Mouse (Mus musculus) megakaryocyte, adult 5-6 weeks (primary cell): ENCODE measurements around the gene Txndc5. TPM values are rescaled to one million over a fixed set of nuclear protein-coding genes. Genes with fewer than 3 reads are reported as not detected.

Experiments used
- ATAC-seq: 2 replicates; pipeline ENCODE4 v1.8.0; 2016; ENCODE audit warnings: mild to moderate bottlenecking, inconsistent platforms; ENCODE audit not compliant: poor library complexity, severe bottlenecking
- total RNA-seq, 2 experiments: library from RNA; stranded (forward) in 1 of 2; stranded (reverse) in 1 of 2; fragments of 153-499, 151-499 nt in 1 of 2; fragments of 221-1000, 200-1000 nt in 1 of 2; gene quantifications; 2 replicates each; pipeline versions ENCODE4 v1.2.3 to v1.2.4; 2015 to 2017

Gene Txndc5
- total RNA-seq, 2 experiments from 2014 or later: 96.8 to 101 TPM

DNA sequence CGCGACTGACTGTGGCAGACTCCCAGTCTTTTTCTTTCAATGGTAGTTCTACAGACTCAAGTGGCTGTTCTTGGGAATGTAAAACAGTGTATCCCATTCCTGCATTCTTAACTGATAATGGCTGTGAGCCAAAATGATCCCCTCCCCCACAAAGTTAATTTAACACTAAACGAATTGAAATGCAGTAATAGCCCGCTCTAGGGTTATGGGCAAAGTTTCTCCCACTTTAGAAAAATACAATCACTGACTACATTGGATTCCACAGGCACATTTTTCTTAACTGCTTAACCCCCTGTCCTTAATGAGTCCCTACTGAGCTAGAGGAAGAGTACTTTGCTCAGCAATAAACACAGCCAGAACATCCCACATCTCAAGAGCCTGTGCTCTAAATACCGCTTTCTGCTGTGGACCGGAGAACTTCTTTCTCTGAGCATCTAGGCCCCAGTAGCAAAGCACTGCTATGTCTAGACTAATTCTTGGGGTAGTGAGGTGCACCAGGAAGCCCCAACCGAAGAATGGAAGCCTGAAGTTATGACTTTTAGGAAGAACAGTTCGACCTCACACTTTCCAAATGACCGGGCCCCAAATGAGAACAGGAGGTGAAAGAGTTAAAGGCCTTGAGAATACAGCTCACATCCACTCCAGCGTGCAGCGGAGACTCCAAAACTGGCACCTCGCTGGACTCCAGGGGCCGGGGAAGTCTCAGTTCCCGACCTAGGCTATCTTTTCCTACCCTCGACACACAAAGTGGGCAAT, 1.4 kb downstream of the Txndc5 start:
- ATAC-seq: peak; percentile 10; the same call in 1 of the 2 replicates

DNA sequence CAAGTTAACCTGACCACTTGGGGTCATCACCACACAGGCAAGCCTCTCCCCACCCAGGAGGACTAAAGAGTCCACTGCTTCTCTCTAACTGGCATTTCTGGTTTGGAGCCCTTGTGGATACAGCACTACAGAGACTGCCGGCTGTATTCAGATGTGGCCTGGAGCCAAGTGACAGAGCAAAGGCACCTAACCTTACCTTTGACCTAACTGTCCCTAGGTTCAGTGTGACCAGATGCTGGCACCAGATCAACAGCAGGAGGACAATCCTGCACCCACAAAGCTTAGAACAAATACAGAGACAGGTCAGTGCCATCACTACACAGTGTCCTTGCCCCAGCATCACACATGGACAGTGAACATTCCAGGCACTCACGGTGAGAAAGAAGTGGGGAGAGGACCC, 2.5 kb downstream of the Txndc5 start:
- no peak for ATAC-seq

DNA sequence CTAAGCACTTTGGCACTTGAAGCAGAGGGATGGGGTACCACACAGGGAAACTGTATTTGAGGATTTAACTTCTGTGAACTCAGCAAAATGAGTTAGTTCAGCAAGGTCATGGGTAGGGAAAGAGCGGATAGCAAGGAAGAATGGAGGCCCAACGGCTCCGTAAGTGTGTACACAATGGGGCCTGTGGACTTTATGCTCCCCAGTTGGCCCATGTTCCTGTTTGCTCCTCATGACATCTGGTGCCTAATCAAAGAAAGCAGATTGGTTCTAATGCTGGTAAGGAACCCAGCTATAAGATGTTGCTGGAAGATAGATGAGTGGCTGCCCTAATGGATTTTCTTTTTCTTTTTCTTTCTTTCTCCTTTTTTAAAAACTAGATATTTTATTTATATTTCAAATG, 3.4 kb downstream of the Txndc5 start:
- no peak for ATAC-seq

DNA sequence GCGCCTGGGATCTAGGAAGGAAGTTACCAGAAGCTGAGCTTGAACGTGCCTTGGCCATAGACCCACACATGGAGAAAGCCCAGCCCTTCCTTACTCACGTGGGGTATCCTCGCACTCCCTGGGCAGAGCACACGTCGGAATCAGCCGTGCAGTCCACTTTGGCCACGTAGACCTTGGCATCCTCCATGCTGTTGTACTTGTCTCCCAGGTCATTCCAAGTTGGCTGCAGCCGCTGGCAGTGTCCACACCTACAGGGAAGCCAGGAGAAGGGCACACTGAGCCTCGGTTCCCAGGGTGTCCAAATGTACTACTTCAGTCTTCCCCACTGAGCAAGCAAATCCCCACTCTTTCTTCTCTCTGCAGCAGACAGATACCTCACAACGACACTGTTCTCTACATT, 5.4 kb downstream of the Txndc5 start:
- ATAC-seq: no peak

DNA sequence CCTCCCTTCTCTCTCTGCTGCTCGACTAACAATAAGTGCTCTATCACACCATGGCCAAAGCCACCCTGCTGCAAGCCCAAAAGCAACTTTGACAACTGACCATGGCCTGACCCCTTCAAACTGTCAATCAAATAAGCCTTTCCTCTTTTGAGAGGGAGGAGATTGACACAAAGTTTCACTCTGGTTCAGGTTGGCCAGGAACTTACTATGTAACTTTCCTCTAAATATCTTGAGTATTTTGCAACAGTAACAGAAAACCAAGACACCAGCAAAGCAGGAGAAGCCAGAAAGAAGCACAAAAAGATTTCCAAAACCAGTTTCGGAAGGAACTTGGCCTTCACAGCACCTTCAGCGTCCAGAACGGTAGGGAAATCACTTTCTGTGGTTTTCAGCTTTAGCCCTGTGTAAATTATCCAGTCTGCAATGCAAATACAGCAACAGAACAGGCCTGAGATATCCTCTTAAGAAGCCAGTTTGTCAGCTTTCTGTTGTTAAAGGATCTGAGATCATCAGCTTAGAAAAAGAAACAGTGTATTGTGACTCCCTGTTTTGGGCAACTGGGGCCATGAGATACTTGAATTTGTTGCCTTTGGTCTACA, 6.5 kb downstream of the Txndc5 start:
- peak; percentile 84 for ATAC-seq

DNA sequence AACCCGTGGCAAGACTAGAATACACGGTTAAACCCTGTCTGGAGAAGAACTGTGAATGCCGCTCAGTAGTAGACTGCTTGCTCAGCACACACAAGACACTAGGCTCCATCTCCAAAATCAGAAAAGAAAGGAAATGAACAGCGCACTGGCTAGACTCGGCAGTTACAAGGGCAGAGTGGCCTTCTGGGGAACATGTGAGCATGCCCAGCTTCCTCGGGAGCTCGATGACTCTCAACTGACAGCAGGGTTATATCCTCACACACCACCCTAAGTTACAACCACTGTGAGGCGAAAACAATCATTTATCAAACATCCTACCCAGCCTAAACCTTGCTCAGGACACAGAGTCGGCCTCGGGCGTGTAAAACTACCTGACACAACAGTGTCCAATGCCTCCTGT, 8.3 kb downstream of the Txndc5 start:
- no peak for ATAC-seq

DNA sequence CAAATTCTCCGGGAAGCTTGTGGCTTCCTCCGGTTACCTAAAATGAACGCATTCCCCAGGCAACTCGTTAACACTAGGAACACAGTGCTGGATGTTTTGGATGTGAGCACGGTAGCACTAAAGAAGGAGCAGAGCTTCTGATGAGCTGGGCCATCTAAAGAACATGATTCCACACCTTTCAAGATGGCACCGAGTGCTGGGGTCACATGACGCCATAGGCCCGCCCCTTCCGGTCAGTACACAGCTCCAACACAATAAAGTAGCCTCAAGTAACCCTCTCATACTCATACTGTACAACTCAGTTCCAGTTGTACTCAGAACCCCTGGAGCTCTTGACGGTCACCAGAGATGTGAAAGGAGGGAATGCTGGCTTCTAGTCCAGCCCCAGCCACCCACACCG, 12.0 kb downstream of the Txndc5 start:
- ATAC-seq: no peak

DNA sequence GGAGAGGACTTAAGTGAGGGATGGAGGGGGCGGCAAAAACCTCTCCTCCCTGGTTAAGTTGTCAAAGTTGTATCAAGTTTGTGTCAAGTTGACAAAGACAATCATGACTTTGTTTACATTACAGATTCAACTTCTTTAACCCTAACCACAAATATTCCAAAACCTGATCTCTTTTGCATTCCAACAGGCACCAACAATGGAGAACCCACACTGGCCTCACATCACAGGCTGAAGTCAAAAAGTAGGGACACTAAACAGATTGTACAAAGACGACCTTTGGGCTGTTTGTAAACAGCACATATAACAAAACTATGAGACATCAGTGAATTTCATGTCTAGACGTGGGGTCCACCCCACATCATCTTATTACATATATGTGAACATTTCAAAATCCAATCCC, 12.8 kb downstream of the Txndc5 start:
- no peak for ATAC-seq

DNA sequence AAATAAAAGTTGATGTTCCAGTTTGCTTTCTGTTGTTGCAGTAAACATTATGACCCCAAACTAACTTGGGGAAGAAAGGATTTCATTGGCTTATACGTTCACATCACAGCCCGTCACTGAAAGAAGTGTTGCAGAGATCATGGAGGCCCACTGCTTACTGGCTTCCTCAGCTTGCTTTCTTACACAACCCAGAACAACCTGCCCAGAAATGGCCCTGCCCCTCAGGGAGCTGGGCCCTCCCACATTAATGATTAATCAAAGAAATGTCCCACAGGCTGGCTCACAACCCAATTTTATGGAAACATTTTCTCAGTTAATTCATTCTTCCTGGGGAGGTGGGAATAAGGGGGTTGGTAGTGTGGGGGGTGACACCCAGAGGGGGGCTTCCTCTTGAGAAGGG, 13.2 kb downstream of the Txndc5 start:
- no peak for ATAC-seq

DNA sequence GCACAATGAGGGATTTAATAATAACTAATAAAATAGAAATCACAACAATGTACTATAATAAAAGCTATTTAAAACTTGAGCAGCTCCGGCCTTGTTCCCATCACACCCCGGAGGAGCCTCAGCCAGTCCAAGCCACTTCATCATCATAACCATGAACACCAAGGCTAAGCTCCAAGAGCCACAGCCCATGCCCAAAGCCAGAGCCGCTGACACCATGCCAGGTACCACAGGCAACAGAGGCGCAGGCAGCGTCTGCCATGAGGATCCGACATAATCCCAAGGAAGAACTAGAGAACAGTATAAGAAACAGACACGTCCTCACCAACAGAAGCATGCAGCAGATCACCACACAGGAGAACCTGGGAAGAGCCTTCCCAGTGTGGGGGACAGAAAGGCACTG, 14.7 kb downstream of the Txndc5 start:
- no peak for ATAC-seq

DNA sequence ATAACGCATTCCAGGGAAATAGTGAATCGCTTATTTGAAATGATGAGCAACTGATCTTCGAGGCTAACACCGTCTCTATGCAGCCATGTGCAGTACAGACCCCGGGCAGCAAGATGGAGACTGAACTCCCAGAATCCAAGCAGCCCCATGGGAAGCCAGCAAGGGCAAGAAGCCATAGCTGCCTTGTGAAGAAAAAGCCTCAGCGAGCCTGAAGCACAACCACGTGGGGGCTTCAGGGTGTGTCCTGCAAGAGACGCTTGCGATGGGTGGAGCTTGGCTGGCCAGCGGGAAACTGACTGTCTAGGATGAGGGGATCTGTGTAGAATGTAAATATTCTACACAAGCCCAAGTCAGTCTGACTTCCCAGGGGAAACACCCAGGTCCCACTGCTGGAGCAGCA, 16.6 kb downstream of the Txndc5 start:
- ATAC-seq: no peak

DNA sequence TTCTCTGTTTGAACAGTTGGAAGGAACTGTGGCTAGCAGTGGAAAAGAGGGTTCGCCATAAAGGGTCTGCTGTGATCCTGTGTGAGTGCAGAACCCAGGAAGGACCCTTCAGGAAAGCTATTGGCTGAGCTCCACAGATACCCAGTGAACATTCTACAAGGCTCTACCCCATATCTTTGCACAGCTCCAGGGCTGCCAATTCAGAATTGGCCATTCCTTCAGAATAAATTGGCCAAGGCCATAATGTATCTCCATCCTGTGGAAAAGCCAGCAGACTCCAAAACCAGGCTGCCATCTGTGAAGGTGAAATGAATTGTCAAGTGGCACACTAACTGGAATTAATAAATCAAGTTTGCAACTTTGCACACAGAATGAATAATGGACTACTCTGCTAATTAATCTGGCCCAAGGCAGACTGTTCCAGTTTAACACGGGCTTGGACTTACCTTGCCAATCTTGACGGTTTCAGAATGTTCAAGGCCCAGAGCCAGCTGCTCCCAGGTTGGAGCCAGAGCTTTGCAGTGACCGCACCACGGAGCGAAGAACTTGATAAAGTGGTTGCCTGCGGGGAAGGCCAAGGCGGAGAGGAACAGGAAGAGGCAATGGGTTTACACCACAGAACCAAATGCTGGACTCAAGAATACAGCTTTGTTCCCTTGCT, 18.8 kb downstream of the Txndc5 start:
- no peak for ATAC-seq

DNA sequence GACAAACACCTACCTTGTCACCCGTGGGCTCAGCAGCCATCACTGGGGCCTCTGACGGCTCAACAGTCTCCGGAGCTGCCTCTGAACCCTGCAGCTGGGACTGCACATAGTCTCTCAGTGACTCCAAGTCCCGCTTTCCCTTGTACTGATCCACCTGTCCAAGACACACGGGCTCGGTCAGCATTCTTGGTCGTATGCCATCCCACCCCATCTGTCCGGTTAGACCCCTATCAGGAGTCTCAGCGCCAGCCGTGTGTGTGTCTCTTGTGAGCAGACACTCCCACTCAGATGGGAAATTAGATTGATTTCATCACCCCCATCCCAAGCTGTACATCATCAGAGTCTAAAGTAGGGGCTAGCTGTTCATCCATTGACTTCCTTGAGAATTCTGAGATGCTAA, 21.7 kb downstream of the Txndc5 start:
- no peak for ATAC-seq

DNA sequence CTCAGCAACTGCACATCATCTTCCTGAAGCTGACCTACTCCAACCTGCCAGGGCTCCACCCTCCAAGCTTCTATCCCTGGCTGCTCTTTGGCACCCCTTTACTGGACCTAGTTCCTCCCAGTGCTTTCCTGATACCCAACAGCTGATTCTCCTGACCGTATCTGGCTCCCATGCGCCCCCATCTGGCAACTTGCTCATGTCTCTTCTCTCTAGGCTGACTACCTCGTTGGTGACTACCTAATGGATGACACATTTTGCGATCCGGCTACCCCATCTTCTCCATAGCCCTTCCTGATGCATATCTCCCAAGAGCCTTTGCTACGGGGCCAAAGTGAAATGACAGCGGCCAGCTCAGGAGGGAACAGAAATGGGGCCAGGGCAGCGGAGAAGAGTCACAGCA, 22.3 kb downstream of the Txndc5 start:
- ATAC-seq: 0 out of 2 replicates have a peak, but pooled peaks have one; percentile 15

DNA sequence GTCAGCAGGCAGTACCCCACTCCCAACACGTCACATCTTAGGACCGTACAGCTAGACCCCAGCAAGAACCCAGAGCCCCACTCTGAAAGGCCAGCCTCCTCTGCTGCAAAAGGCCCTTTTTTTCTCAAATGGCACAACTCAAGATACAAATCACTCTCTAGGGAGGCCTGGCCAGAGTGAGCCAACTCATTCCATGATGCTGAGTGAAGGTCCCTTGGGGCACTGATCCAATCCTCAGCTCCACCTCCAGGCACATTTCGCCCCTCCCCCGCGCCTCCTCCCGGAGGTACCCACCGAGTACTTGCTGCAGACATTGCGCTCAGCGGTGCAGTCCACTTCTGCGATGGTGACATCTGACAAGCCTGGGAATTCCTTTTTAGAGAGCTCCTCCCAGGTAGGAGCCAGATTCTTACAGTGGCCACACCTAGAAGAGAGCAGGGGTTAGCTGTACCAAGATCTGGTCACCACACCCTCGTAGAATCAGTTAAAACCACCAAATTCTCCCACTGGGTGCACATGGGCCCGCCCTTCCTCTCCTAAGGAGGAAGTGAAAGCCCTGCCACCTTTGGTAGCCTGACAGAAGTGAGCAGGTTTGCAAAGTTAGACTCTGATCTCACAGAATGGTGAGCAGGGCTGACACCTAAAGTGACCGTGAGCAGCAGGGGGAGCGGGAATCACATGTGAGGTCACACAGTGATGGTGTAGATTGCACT, 25.3 kb downstream of the Txndc5 start:
- ATAC-seq: peak; percentile 91

DNA sequence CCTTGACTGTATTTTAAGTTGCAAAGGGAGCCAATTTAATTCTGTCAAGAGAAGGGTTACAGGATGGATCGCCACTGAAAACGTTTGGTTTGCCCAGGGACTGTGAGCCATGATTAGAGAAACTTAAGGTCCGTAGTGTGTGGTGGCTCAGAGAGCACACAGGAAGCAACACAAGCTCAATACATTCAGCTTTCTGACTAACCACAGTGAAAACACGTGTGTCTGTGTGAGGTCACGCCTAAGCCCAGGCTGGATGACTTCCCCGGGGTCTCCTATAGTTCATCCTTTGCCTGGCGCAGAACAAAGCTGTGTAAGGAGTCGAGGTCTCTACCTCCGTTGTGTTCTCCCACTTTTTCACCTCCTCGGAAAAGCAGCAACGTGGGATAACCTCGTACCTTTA, 27.3 kb downstream of the Txndc5 start:
- ATAC-seq: no peak

DNA sequence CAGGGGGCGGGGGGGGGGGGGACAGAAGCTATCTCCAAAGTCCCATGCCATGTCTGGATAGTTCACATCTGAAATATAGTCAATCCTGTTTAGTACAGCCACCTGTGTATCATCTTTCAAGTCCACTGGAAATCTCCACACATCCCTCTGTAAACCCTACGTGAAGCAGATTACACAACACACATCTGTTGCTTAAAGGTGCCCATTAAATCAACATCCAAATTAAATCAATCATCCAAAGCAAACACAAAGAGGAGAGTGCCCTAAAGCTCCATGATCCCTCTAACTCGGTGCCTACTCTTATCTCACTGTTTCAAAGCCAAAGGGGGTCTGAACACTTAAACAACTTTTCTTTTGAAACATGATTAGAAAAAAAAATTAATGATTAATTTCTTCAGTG, 31.9 kb downstream of the Txndc5 start:
- no peak for ATAC-seq

DNA sequence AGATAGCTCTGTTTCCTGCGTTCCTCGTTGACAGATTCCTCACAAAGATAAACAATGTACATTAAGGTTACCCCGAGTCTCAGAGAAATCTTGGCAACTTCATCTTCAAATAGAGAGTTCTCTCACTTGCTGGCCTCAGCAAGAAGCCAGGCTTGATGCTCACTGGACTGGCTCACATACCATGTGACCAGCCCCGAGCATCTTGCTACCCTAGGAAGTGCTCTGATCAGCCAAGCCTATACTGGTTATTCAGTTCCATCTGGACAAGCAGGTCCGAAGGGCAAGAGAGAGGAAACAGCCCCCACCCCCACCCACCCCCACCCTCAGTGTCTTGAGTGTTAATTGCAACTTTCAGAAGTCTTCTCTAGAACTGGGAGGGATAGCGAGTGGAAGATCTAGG, 41.9 kb downstream of the Txndc5 start:
- ATAC-seq: no peak

DNA sequence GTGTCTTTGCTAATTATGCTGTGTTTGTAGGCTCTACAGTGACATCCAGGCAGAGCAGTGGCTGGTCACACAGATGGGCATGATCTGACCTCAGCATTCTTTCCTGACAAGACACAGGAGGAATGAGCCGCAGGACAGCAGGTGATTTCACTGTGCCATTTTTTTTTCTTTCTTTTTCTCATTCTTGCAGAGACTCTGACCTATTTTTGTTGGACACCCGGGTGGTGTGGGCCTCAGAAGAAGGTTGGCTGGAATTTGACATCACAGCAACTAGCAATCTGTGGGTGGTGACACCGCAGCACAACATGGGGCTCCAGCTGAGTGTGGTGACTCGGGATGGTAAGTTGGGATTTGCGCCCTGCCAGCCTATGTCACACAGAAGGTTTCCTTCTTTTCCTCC, 43.9 kb downstream of the Txndc5 start:
- ATAC-seq: no peak

DNA sequence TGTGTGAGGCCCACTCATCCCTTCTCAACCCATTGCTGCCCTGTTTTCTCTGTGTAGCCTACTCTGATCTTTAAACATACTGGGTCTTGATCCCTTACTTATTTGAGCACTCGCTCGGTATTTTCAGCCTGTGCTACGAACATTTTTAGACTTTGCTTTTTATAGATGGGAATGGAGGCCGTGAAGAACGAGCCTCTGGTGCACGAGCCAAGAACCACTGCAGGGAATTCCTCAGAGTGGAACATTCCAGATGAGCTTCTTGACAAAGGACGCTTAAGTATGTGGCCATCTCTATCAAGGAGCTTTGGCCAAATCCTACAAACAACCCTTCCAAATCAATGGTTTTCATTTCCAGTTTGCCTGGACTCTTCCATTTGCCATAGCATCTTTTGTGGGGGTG, 47.6 kb downstream of the Txndc5 start:
- ATAC-seq: no peak

DNA sequence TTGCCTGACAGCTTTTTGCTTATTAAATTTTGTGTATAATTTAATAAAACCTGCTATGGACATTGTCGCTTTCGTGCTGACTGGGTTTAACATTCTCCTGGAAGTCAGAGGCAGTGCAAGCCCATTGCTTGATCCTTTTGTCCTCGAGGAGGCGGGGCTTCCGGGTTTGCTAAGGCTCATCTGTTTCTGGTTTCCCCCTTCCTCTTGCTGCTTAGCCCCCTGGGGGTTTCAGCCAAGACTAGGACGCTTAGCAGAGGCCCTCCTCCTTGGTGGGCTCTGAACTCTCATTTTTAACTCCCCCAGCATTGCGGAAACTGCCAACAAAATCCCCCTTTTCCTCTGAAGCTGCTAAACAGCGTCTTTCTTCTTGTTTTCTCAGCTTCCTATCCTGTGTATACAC, 51.7 kb downstream of the Txndc5 start:
- no peak for ATAC-seq

DNA sequence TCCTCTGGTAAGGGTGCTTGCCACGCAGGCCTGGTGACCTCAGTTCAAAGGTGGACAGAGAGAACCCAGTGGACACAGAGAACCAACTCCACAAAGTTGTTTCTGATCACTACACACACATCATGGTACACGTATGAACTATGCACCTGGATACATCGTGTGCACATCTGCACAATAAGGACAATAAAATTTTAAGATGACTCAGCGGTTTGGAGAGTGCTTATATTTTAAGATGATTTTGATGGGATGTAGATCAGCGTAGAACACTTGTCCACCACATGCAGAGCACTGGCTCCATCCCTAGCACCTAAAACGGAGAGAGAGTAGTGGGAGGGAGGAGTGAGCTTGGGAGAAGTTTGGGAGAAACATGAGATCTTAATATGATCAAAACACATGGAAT, 55.1 kb downstream of the Txndc5 start:
- ATAC-seq: no peak
